Mouse (Mus musculus) hindbrain, embryonic 13.5 days (tissue): ENCODE data around the gene Aco2. TPM values are rescaled to one million over a fixed set of nuclear protein-coding genes. Genes with fewer than 3 reads are reported as not detected.
"Not testable (repeated sequence)": the region's sequence is repeated elsewhere in the genome, so short reads cannot be mapped to it uniquely, and the experiment has no call there.

ENCODE experiments used
- ATAC-seq: fragments of 200-750 bp; cut with Nextera tagmentation; 2 replicates; pipeline ENCODE4 v1.8.0; 2017; ENCODE audit warnings: moderate TSS enrichment; ENCODE audit not compliant: low FRiP score
- H3K27ac ChIP-seq: fragments of 300-500 bp; sonication (generic); 2 replicates; pipeline ENCODE4 v1.5.1; 2015; ENCODE audit warnings: inconsistent platforms, mild to moderate bottlenecking, moderate library complexity
- H3K27me3 ChIP-seq: fragments of 300-500 bp; sonication (generic); 2 replicates; pipeline ENCODE4 v1.6.1; 2015; ENCODE audit warnings: mild to moderate bottlenecking, inconsistent platforms
- H3K36me3 ChIP-seq: fragments of 300-500 bp; sonication (generic); 2 replicates; pipeline ENCODE4 v1.6.1; 2015; ENCODE audit warnings: mild to moderate bottlenecking, inconsistent platforms
- H3K4me1 ChIP-seq: fragments of 300-500 bp; sonication (generic); replicated peaks from 2 replicates; pipeline ENCODE4 v1.6.1; 2015; ENCODE audit warnings: inconsistent platforms
- H3K4me2 ChIP-seq: fragments of 300-500 bp; sonication (generic); 2 replicates; pipeline ENCODE4 v1.6.1; 2015; ENCODE audit warnings: inconsistent platforms, mild to moderate bottlenecking, moderate library complexity
- H3K4me3 ChIP-seq: fragments of 300-500 bp; sonication (generic); 2 replicates; pipeline ENCODE4 v1.5.1; 2015; ENCODE audit warnings: mild to moderate bottlenecking, inconsistent platforms
- H3K9ac ChIP-seq: fragments of 300-500 bp; sonication (generic); 2 replicates; pipeline ENCODE4 v1.6.1; 2015; ENCODE audit warnings: mild to moderate bottlenecking, inconsistent platforms
- H3K9me3 ChIP-seq: fragments of 300-500 bp; sonication (generic); 2 replicates; pipeline ENCODE4 v1.6.1; 2016; ENCODE audit warnings: inconsistent platforms
- WGBS: fragments of 180-500 bp; shearing (Covaris S2); methylation state at CpG from one replicate; pipeline ENCODE4 v1.1.7; 2015; 5-methylcytosine and 5-hydroxymethylcytosine counted together
- polyA plus RNA-seq: library from polyadenylated mRNA; unstranded; fragments of >200 nt; fragmentation: Nextera tagmentation; extraction: Ambion mirVana; gene quantifications from 2 replicates; pipeline ENCODE4 v1.2.1, GENCODE M21; 2015

Gene Aco2
- polyA plus RNA-seq, 1 experiment from 2014 or later = 237 TPM

- Histone ChIP-seq H3K4me3 (no peak overlapping the region), H3K27me3 (no peaks in the 10 kb centered on the region), H3K36me3 (peaks cover 70% of the 10 kb centered on the region), H3K9me3 (no peaks in the 10 kb centered on the region), H3K4me2 (no peak overlapping the region), H3K4me1 (no peaks in the 10 kb centered on the region), H3K27ac (no peak overlapping the region), H3K9ac (no peak overlapping the region)
- ATAC-seq = no peak
- WGBS = 93% methylated on average over 7 of the region's 7 CpGs
These were observed 19.2 kb downstream of the Aco2 start for GRCm38 (mm10) chr15:81891140-81891802.

GRCm38 (mm10) chr15:81891822-81892580, 19.9 kb downstream of the Aco2 start:
- WGBS = 97% methylated on average over 8 of the region's 8 CpGs
- Histone ChIP-seq H3K9ac (no peak overlapping the region), H3K4me2 (no peak overlapping the region), H3K36me3 (peaks cover 78% of the 10 kb centered on the region), H3K4me1 (no peaks in the 10 kb centered on the region), H3K4me3 (no peak overlapping the region), H3K9me3 (no peaks in the 10 kb centered on the region), H3K27ac (no peak overlapping the region), H3K27me3 (no peaks in the 10 kb centered on the region)
- no peak for ATAC-seq

GRCm38 (mm10) chr15:81894002-81894401, 21.9 kb downstream of the Aco2 start:
- H3K9ac ChIP-seq = no peak overlapping the region
- no peak for ATAC-seq
- no peaks in the 10 kb centered on the region for H3K27me3 ChIP-seq
- no peaks in the 10 kb centered on the region for H3K4me1 ChIP-seq
- peaks cover 92% of the 10 kb centered on the region for H3K36me3 ChIP-seq
- 86% methylated on average over 1 of the region's 1 CpGs for WGBS
- no peak overlapping the region for H3K4me3 ChIP-seq
- no peak overlapping the region for H3K4me2 ChIP-seq
- H3K9me3 ChIP-seq = no peaks in the 10 kb centered on the region
- H3K27ac ChIP-seq = no peak overlapping the region

GRCm38 (mm10) chr15:81896407-81896806, 24.3 kb downstream of the Aco2 start:
- H3K27me3 ChIP-seq = no peaks in the 10 kb centered on the region
- H3K27ac ChIP-seq = no peak overlapping the region
- no peak overlapping the region for H3K4me3 ChIP-seq
- H3K9me3 ChIP-seq = no peaks in the 10 kb centered on the region
- WGBS = 94% methylated on average over 2 of the region's 2 CpGs
- H3K36me3 ChIP-seq = peaks cover 89% of the 10 kb centered on the region
- no peaks in the 10 kb centered on the region for H3K4me1 ChIP-seq
- H3K4me2 ChIP-seq = no peak overlapping the region
- H3K9ac ChIP-seq = no peak overlapping the region
- no peak for ATAC-seq

GRCm38 (mm10) chr15:81897607-81898285, 25.6 kb downstream of the Aco2 start:
- ATAC-seq = no peak
- Histone ChIP-seq H3K4me2 (no peak overlapping the region), H3K4me3 (no peak overlapping the region)

GRCm38 (mm10) chr15:81898751-81899150, 26.6 kb downstream of the Aco2 start:
- no peak overlapping the region for H3K9ac ChIP-seq

More at GRCm38 (mm10) chr15:81897607-81898285, 25.6 kb downstream of the Aco2 start:
- Histone ChIP-seq H3K36me3 (peaks cover 89% of the 10 kb centered on the region), H3K4me1 (no peaks in the 10 kb centered on the region), H3K9me3 (no peaks in the 10 kb centered on the region), H3K27ac (no peak overlapping the region), H3K27me3 (no peaks in the 10 kb centered on the region), H3K9ac (no peak overlapping the region)
- whole genome bisulfite sequencing = 92% methylated on average over 5 of the region's 5 CpGs

GRCm38 (mm10) chr15:81904939-81905338, 32.8 kb downstream of the Aco2 start:
- H3K9me3 ChIP-seq = no peaks in the 10 kb centered on the region
- no peak overlapping the region for H3K4me3 ChIP-seq
- WGBS = 38% methylated on average over 2 of the region's 2 CpGs
- no peaks in the 10 kb centered on the region for H3K27me3 ChIP-seq
- no peak for ATAC-seq
- no peak overlapping the region for H3K9ac ChIP-seq
- no peaks in the 10 kb centered on the region for H3K4me1 ChIP-seq
- peaks cover 98% of the 10 kb centered on the region for H3K36me3 ChIP-seq
- no peak overlapping the region for H3K4me2 ChIP-seq
- no peak overlapping the region for H3K27ac ChIP-seq

More at GRCm38 (mm10) chr15:81898751-81899150, 26.6 kb downstream of the Aco2 start:
- H3K27ac ChIP-seq = no peak overlapping the region
- 98% methylated on average over 2 of the region's 2 CpGs for WGBS
- no peaks in the 10 kb centered on the region for H3K4me1 ChIP-seq
- H3K4me2 ChIP-seq = no peak overlapping the region
- H3K4me3 ChIP-seq = no peak overlapping the region
- no peak for ATAC-seq
- no peaks in the 10 kb centered on the region for H3K9me3 ChIP-seq
- peaks cover 92% of the 10 kb centered on the region for H3K36me3 ChIP-seq
- H3K27me3 ChIP-seq = no peaks in the 10 kb centered on the region

GRCm38 (mm10) chr15:81907953-81908352, 35.8 kb downstream of the Aco2 start:
- WGBS = 96% methylated on average over 8 of the region's 8 CpGs
- Histone ChIP-seq H3K9me3 (no peaks in the 10 kb centered on the region), H3K9ac (no peak overlapping the region), H3K4me3 (no peak overlapping the region), H3K36me3 (peaks cover 98% of the 10 kb centered on the region), H3K4me1 (no peaks in the 10 kb centered on the region), H3K27me3 (no peaks in the 10 kb centered on the region), H3K4me2 (no peak overlapping the region), H3K27ac (no peak overlapping the region)
- ATAC-seq = no peak

- H3K4me1 ChIP-seq, H3K27me3 ChIP-seq, ATAC-seq, H3K27ac ChIP-seq, H3K4me2 ChIP-seq, H3K4me3 ChIP-seq, H3K9me3 ChIP-seq, H3K9ac ChIP-seq: not testable (repeated sequence)
- WGBS = 92% methylated on average over 4 of the region's 4 CpGs
- H3K36me3 ChIP-seq = peaks cover 98% of the 10 kb centered on the region
These were observed 36.7 kb downstream of the Aco2 start for GRCm38 (mm10) chr15:81908767-81909166.

GRCm38 (mm10) chr15:81912498-81912897, 40.4 kb downstream of the Aco2 start:
- no peak overlapping the region for H3K4me3 ChIP-seq
- 80% methylated on average over 2 of the region's 2 CpGs for WGBS

GRCm38 (mm10) chr15:81914668-81915067, 42.6 kb downstream of the Aco2 start:
- Histone ChIP-seq H3K36me3 (peaks cover 84% of the 10 kb centered on the region), H3K9me3 (no peaks in the 10 kb centered on the region), H3K4me2 (no peak overlapping the region), H3K27me3 (no peaks in the 10 kb centered on the region), H3K27ac (no peak overlapping the region), H3K9ac (no peak overlapping the region; the same call in 1 of the 2 replicates), H3K4me3 (no peak overlapping the region), H3K4me1 (no peaks in the 10 kb centered on the region; the same call in 1 of the 2 replicates)
- no peak for ATAC-seq
- 87% methylated on average over 5 of the region's 5 CpGs for WGBS

More at GRCm38 (mm10) chr15:81912498-81912897, 40.4 kb downstream of the Aco2 start:
- Histone ChIP-seq H3K4me1 (no peaks in the 10 kb centered on the region), H3K9me3 (no peaks in the 10 kb centered on the region), H3K27me3 (no peaks in the 10 kb centered on the region), H3K4me2 (no peak overlapping the region), H3K36me3 (peaks cover 98% of the 10 kb centered on the region), H3K27ac (no peak overlapping the region), H3K9ac (no peak overlapping the region)
- no peak for ATAC-seq

- no peak for ATAC-seq
- H3K9me3 ChIP-seq = no peaks in the 10 kb centered on the region
- H3K4me1 ChIP-seq = peaks cover 6% of the 10 kb centered on the region; the same call in 1 of the 2 replicates
- H3K27ac ChIP-seq = no peak overlapping the region
- H3K4me3 ChIP-seq = no peak overlapping the region
- H3K9ac ChIP-seq = no peak overlapping the region
- no peak overlapping the region for H3K4me2 ChIP-seq
- H3K27me3 ChIP-seq = no peaks in the 10 kb centered on the region
- peaks cover 75% of the 10 kb centered on the region for H3K36me3 ChIP-seq
- 90% methylated on average over 5 of the region's 5 CpGs for WGBS
These were observed 43.6 kb downstream of the Aco2 start for GRCm38 (mm10) chr15:81915663-81916062.
